8 mouse cellular contexts compared by ENCODE assay signal in the genomic region with DNA sequence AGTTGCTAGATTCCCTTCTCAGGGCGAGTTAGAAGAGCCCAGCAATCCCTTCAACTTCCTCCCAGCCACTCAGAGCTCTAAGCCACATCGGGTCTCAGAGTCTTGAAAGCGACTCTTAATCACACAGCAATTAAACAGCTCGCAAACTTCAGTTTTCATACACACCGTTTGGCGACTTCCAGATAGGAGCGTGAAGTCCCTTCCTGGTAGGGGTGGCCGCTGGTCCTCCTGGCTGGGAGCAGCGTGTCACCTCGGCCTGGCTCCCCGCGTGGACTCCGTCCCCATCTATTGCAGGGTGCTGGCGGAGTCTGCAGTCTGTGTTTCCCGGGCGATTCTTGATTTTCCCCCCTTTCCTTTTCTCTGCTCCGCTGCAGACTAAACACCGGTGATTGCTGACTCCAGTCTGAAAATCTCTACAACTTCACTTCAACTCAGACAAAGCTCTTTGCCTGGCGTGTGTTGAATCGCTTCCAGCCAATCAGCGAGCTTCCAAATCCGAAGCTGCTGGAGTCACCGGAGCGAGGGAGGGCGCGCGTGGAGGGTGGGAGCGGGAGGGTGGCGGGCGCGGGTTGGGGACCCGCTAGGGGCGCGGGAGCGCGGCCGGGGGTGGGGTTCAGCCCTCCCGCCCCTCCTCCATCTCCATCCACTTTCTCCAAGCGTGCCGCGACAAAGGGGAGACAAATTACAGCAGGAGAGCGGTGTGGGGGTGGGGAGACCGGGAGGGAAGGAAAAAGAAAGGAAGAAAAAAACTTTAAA. TPM values are rescaled to one million over a fixed set of nuclear protein-coding genes. Genes with fewer than 3 reads are reported as not detected.
DNase-seq lines count a peak whose midpoint lies in the region; ATAC-seq lines count a peak whose summit lies in the region.

Gene Pcdh18, minus strand, starts transcription at position 456 of the 756 bp plus-strand sequence.

- no peak for ATAC-seq in CD4-positive, CD25-positive, alpha-beta regulatory T cell, adult 4 months

- DNase-seq in Muller cell, postnatal 12 days (ENCODE audit: inconsistent ontology term): peak; percentile 92
- peak; percentile 14 for DNase-seq in cerebellum, adult 18-20 months
- peak; percentile 95 for DNase-seq in forelimb bud, embryonic 11.5 days (ENCODE audit: low read depth, low spot score)
- DNase-seq in heart, postnatal 4 days: peak; percentile 87
- peak; percentile 40 to 42 for DNase-seq in layer of hippocampus, postnatal 36 days
- DNase-seq in lung, postnatal 14 days: peak; percentile 78
- DNase-seq in right cerebral cortex, postnatal 14 days: peak; percentile 66

RNA-seq across cellular contexts. Expression of gene Pcdh18, which starts in this region (rescaled TPM):
- 10 to 100 TPM; 16.9 to 17.7 TPM for total RNA-seq in heart, postnatal 4 days (2021)
- total RNA-seq in layer of hippocampus, postnatal 36 days (2021): 1 to 10 TPM; 2.7 to 4.8 TPM
- polyA plus RNA-seq in CD4-positive, CD25-positive, alpha-beta regulatory T cell, adult 4 months (2017; shearing (Covaris generic)): not detected

Comparison
In these comparisons a context has a peak if more than half of its experiments do, and no peak if none do; other contexts are left out.
1. DNase-seq: peak in every context shown above with its lines; median percentile 95 in forelimb bud, embryonic 11.5 days; 92 in Muller cell, postnatal 12 days; 87 in heart, postnatal 4 days; 78 in lung, postnatal 14 days; 66 in right cerebral cortex, postnatal 14 days; 41 in layer of hippocampus, postnatal 36 days; 14 in cerebellum, adult 18-20 months.